Mouse (Mus musculus) limb, embryonic 14.5 days (tissue): Measurements from ENCODE around the gene Wdr90. TPM values are rescaled to one million over a fixed set of nuclear protein-coding genes. Genes with fewer than 3 reads are reported as not detected.
A peak's percentile ranks its signal among the peaks of the same experiment; 100 is the strongest.

ENCODE experiments used
- ATAC-seq: fragments of 200-750 bp; cut with Nextera tagmentation; 2 replicates; pipeline ENCODE4 v1.8.0; 2017; ENCODE audit warnings: low read depth, moderate number of reproducible peaks, moderate TSS enrichment; ENCODE audit not compliant: low FRiP score
- DNase-seq: peaks from one replicate; pipeline ENCODE4 v3.0.0-alpha.2; 2015; ENCODE audit warnings: low spot score
- H3K27ac ChIP-seq: fragments of 300-500 bp; sonication (generic); replicated peaks from 2 replicates; pipeline ENCODE4 v1.5.1; 2014; ENCODE audit warnings: low read depth, mild to moderate bottlenecking, low read length, moderate library complexity, mixed read lengths
- H3K27me3 ChIP-seq: fragments of 300-500 bp; sonication (generic); 2 replicates; pipeline ENCODE4 v1.6.1; 2014; ENCODE audit warnings: low read length, mixed read lengths; ENCODE audit not compliant: control insufficient read depth, insufficient read depth
- H3K36me3 ChIP-seq: fragments of 300-500 bp; sonication (generic); 2 replicates; pipeline ENCODE4 v1.6.1; 2014; ENCODE audit warnings: mild to moderate bottlenecking, low read length, moderate library complexity, mixed read lengths; ENCODE audit not compliant: control insufficient read depth, insufficient read depth
- H3K4me1 ChIP-seq: fragments of 300-500 bp; sonication (generic); 2 replicates; pipeline ENCODE4 v1.6.1; 2014; ENCODE audit warnings: antibody characterized with exemption, low read length, mixed read lengths; ENCODE audit not compliant: control insufficient read depth, insufficient read depth
- H3K4me2 ChIP-seq: fragments of 300-500 bp; sonication (generic); replicated peaks from 2 replicates; pipeline ENCODE4 v1.6.1; 2014; ENCODE audit warnings: low read depth, mild to moderate bottlenecking, low read length, moderate library complexity; ENCODE audit not compliant: severe bottlenecking
- H3K4me3 ChIP-seq: fragments of 300-500 bp; sonication (generic); replicated peaks from 2 replicates; pipeline ENCODE4 v1.5.1; 2014; ENCODE audit warnings: low read length
- H3K9ac ChIP-seq: fragments of 300-500 bp; sonication (generic); 2 replicates; pipeline ENCODE4 v1.6.1; 2014; ENCODE audit warnings: mild to moderate bottlenecking, low read depth, low read length, moderate library complexity; ENCODE audit not compliant: severe bottlenecking
- H3K9me3 ChIP-seq: fragments of 300-500 bp; sonication (generic); 2 replicates; pipeline ENCODE4 v1.6.1; 2016; ENCODE audit warnings: low read length; ENCODE audit not compliant: control insufficient read depth
- POLR2A ChIP-seq: fragments of 200-500 bp; IDR thresholded peaks from 2 replicates; pipeline ENCODE4 v1.8.0; 2012; ENCODE audit warnings: inconsistent platforms, mild to moderate bottlenecking, moderate library complexity, borderline replicate concordance; ENCODE audit not compliant: insufficient read depth, insufficient read length; ENCODE audit errors: extremely low read depth
- whole genome bisulfite sequencing: fragments of 180-500 bp; shearing (Covaris S2); extraction: QIAGEN DNeasy Blood & Tissue Kit; methylation state at CpG from one replicate; pipeline ENCODE4 v1.1.7; 2014; 5-methylcytosine and 5-hydroxymethylcytosine counted together
- polyA plus RNA-seq, 2 experiments: library from polyadenylated mRNA; depleted of rRNA in 1 of 2; stranded (reverse) in 1 of 2; unstranded in 1 of 2; fragments of >200 nt; fragmentation: Nextera tagmentation in 1 of 2; extraction: Ambion mirVana in 1 of 2; gene quantifications; 2 replicates each; pipeline versions ENCODE4 v1.2.1 to v1.2.3; 2012 to 2014

Gene Wdr90
- polyA plus RNA-seq, 2 experiments, result 18.1 to 68.0 TPM

- Histone ChIP-seq H3K9me3 (no peaks in the 10 kb centered on the region), H3K4me3 (no peak overlapping the region), H3K27ac (no peak overlapping the region), H3K27me3 (peaks cover 41% of the 10 kb centered on the region), H3K9ac (no peak overlapping the region), H3K36me3 (no peaks in the 10 kb centered on the region), H3K4me2 (no peak overlapping the region), H3K4me1 (0 out of 2 replicates have a peak, but pooled peaks cover 4% of the 10 kb centered on the region)
- DNase-seq (no peak), ATAC-seq (no peak)
- 82% methylated on average over 11 of the region's 11 CpGs for WGBS
- no peak for TF ChIP-seq POLR2A
Observed at GRCm38 (mm10) chr17:25817662-25818061, 43.6 kb downstream of the Wdr90 start.

- Histone ChIP-seq H3K27ac (no peak overlapping the region), H3K9me3 (no peaks in the 10 kb centered on the region), H3K27me3 (peaks cover 38% of the 10 kb centered on the region), H3K36me3 (no peaks in the 10 kb centered on the region), H3K4me1 (peaks cover 9% of the 10 kb centered on the region), H3K9ac (no peak overlapping the region), H3K4me2 (no peak overlapping the region), H3K4me3 (no peak overlapping the region)
- ATAC-seq (peak; percentile 50; the same call in 1 of the 2 replicates), DNase-seq (peak; percentile 88)
- no peak for TF ChIP-seq POLR2A
- 1% methylated on average over 16 of the region's 20 CpGs for WGBS
Observed at GRCm38 (mm10) chr17:25813471-25813870, 47.8 kb downstream of the Wdr90 start.

GRCm38 (mm10) chr17:25810890-25811289 lies 50.4 kb downstream of the Wdr90 start:
- DNase-seq, result no peak
- Histone ChIP-seq H3K4me2 (no peak overlapping the region), H3K27ac (no peak overlapping the region), H3K9me3 (no peaks in the 10 kb centered on the region), H3K9ac (no peak overlapping the region), H3K27me3 (peaks cover 30% of the 10 kb centered on the region), H3K4me3 (no peak overlapping the region), H3K4me1 (peaks cover 9% of the 10 kb centered on the region), H3K36me3 (no peaks in the 10 kb centered on the region)
- 66% methylated on average over 4 of the region's 4 CpGs for WGBS
- ATAC-seq, result no peak
- no peak for TF ChIP-seq POLR2A

- ATAC-seq (no peak), DNase-seq (no peak)
- Histone ChIP-seq H3K4me3 (peak overlapping the region; percentile 66), H3K27ac (no peak overlapping the region), H3K36me3 (no peaks in the 10 kb centered on the region), H3K27me3 (peaks cover 30% of the 10 kb centered on the region), H3K4me1 (peaks cover 9% of the 10 kb centered on the region), H3K4me2 (peak overlapping the region; percentile 96), H3K9me3 (no peaks in the 10 kb centered on the region), H3K9ac (peak overlapping the region; percentile 63)
- TF ChIP-seq POLR2A, result no peak
- WGBS, result 9% methylated on average over 25 of the region's 25 CpGs
Observed at GRCm38 (mm10) chr17:25809606-25810340, 51.5 kb downstream of the Wdr90 start.

GRCm38 (mm10) chr17:25808789-25809605 lies 52.3 kb downstream of the Wdr90 start, which contains the start of gene Fbxl16:
Fbxl16 (plus strand) TSS chr17:25809085.
- WGBS, result 3% methylated on average over 60 of the region's 100 CpGs
- no peaks in the 10 kb centered on the region for H3K36me3 ChIP-seq
- no peaks in the 10 kb centered on the region for H3K9me3 ChIP-seq
- TF ChIP-seq POLR2A, result no peak
- peak within 1 kb of the TSS; percentile 63 for H3K9ac ChIP-seq
- DNase-seq (peak; percentile 82), ATAC-seq (peak; percentile 89)
- H3K4me2 ChIP-seq, result peak within 1 kb of the TSS; percentile 96
- peaks cover 30% of the 10 kb centered on the region for H3K27me3 ChIP-seq
- peaks cover 9% of the 10 kb centered on the region for H3K4me1 ChIP-seq
- peak within 1 kb of the TSS; percentile 66 for H3K4me3 ChIP-seq
- H3K27ac ChIP-seq, result no peak within 1 kb of the TSS
